Mouse (Mus musculus): ENCODE data around the gene C530008M17Rik.

- TF ChIP-seq CTCF (IDR thresholded peaks at IDR 0.05; ENCODE audit: low read depth, low read length) (no peak), POLR2A (IDR thresholded peaks at IDR 0.05; ENCODE audit: borderline replicate concordance, low read depth, low read length) (no peak)
Observed at GRCm38 (mm10) chr5:76701127-76701853, 45.0 kb downstream of the C530008M17Rik start.

Data from bone marrow macrophage, adult 2 months (primary cell).